ENCODE assay signal across 8 mouse cellular contexts in the genomic region with DNA sequence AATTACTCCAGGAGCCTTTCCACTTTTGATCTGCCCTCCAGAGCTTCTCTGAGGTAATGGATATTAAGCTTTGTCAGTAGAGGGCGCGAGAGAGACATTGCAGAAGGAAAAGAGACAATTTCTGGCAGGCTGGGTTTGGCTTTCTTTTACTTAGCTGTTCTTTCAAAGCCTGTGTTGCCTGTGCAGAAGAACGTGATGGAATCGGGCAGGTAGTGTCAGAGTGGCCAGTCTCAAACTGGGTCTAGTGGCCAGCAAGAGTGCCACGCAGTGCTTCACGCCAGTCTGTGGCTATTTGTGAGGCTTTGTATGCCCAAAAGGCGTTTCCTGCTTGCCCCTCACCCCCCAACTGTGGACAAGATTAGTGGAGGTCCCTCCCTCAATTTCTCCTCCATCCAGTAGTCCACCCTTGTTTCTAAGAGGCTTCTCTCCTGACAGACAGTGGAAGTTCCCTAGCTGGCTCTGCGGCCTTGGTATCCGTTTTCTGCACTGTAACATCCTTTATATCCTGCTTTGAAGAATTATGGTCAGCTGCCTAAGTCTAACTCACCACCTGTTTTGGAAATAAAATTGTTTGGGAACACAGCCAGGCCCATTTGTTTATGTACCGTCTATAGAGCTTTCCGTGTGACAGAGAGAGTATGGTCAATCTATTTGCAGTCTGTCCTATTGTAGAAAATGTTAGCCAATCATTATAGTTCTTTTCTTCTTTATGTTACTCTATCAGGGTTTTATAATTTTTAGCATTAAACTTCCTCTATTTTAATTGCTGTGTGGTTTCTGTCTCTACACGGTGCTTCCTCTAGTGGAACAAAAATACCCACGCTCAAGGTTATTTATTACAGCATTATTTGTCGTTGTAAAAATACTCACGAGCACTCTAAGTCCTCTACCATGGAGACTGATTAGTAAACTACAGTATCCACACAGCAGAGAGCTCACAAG. TPM values are rescaled to one million over a fixed set of nuclear protein-coding genes. Genes with fewer than 3 reads are reported as not detected.
DNase-seq lines count a peak whose midpoint lies in the region; ATAC-seq lines count a peak whose summit lies in the region.

No protein-coding gene starts in this region.

- no peaks in the 10 kb centered on the region for H3K36me3 ChIP-seq in embryonic facial prominence, embryonic 12.5 days
- H3K36me3 ChIP-seq in heart, embryonic 15.5 days: no peaks in the 10 kb centered on the region
- no peaks in the 10 kb centered on the region for H3K36me3 ChIP-seq in liver, embryonic 15.5 days (replicated peaks)
- H3K36me3 ChIP-seq in neural tube, embryonic 13.5 days: no peaks in the 10 kb centered on the region

- H3K4me3 ChIP-seq in embryonic facial prominence, embryonic 12.5 days: no peak overlapping the region
- H3K4me3 ChIP-seq in heart, embryonic 15.5 days: peak overlapping the region; percentile 11; the same call in 1 of the 2 replicates
- H3K4me3 ChIP-seq in liver, embryonic 15.5 days (replicated peaks): no peak overlapping the region
- no peak overlapping the region for H3K4me3 ChIP-seq in neural tube, embryonic 13.5 days

- 0 out of 2 replicates have a peak, but pooled peaks cover 3% of the 10 kb centered on the region for H3K27me3 ChIP-seq in embryonic facial prominence, embryonic 12.5 days
- H3K27me3 ChIP-seq in heart, embryonic 15.5 days: no peaks in the 10 kb centered on the region
- H3K27me3 ChIP-seq in liver, embryonic 15.5 days: peaks cover 7% of the 10 kb centered on the region; the same call in 1 of the 2 replicates
- no peaks in the 10 kb centered on the region; the same call in 1 of the 2 replicates for H3K27me3 ChIP-seq in neural tube, embryonic 13.5 days

- WGBS in embryonic facial prominence, embryonic 12.5 days: 59% methylated on average over 15 of the region's 15 CpGs
- whole genome bisulfite sequencing in heart, embryonic 15.5 days: 43% methylated on average over 15 of the region's 15 CpGs
- WGBS in liver, embryonic 15.5 days (ENCODE audit: insufficient replicate concordance): 18% methylated on average over 15 of the region's 15 CpGs
- whole genome bisulfite sequencing in neural tube, embryonic 13.5 days: 46% methylated on average over 15 of the region's 15 CpGs

- peak overlapping the region; percentile 34; the same call in 1 of the 2 replicates for H3K4me2 ChIP-seq in embryonic facial prominence, embryonic 12.5 days (replicated peaks)
- H3K4me2 ChIP-seq in heart, embryonic 15.5 days: peak overlapping the region; percentile 53
- H3K4me2 ChIP-seq in liver, embryonic 15.5 days: peak overlapping the region; percentile 27; the same call in 1 of the 2 replicates
- H3K4me2 ChIP-seq in neural tube, embryonic 13.5 days: peak overlapping the region; percentile 32; the same call in 1 of the 2 replicates

- peak; percentile 73 for DNase-seq in CD4-positive, CD25-positive, alpha-beta regulatory T cell, adult 2 months (ENCODE audit: low read depth, low spot score)
- peak; percentile 83 for DNase-seq in adrenal gland, postnatal 14 days
- DNase-seq in kidney, postnatal 25 days: peak; percentile 37 to 79
- DNase-seq in testis, postnatal 14 days (ENCODE audit: low spot score): peak; percentile 48

- ATAC-seq in embryonic facial prominence, embryonic 12.5 days (ENCODE audit: insufficient number of reproducible peaks, insufficient read depth, low FRiP score, low TSS enrichment): no peak
- ATAC-seq in heart, embryonic 15.5 days (replicated peaks; ENCODE audit: insufficient number of reproducible peaks, insufficient read depth, low FRiP score, low read depth): no peak
- ATAC-seq in liver, embryonic 15.5 days (ENCODE audit: insufficient read depth): no peak
- peak; percentile 43; the same call in 1 of the 2 replicates for ATAC-seq in neural tube, embryonic 13.5 days (ENCODE audit: low read depth)

- H3K4me1 ChIP-seq in embryonic facial prominence, embryonic 12.5 days: no peaks in the 10 kb centered on the region
- H3K4me1 ChIP-seq in heart, embryonic 15.5 days (replicated peaks): peaks cover 3% of the 10 kb centered on the region; the same call in 1 of the 2 replicates
- peaks cover 5% of the 10 kb centered on the region; the same call in 1 of the 2 replicates for H3K4me1 ChIP-seq in liver, embryonic 15.5 days (replicated peaks)
- H3K4me1 ChIP-seq in neural tube, embryonic 13.5 days (replicated peaks): peaks cover 4% of the 10 kb centered on the region

- H3K27ac ChIP-seq in embryonic facial prominence, embryonic 12.5 days: no peak overlapping the region
- H3K27ac ChIP-seq in heart, embryonic 15.5 days: no peak overlapping the region
- no peak overlapping the region for H3K27ac ChIP-seq in liver, embryonic 15.5 days (replicated peaks)
- H3K27ac ChIP-seq in neural tube, embryonic 13.5 days (replicated peaks): no peak overlapping the region

- H3K9me3 ChIP-seq in embryonic facial prominence, embryonic 12.5 days: no peaks in the 10 kb centered on the region
- no peaks in the 10 kb centered on the region for H3K9me3 ChIP-seq in heart, embryonic 15.5 days (replicated peaks)
- H3K9me3 ChIP-seq in liver, embryonic 15.5 days (replicated peaks): no peaks in the 10 kb centered on the region
- no peaks in the 10 kb centered on the region for H3K9me3 ChIP-seq in neural tube, embryonic 13.5 days

- no peak overlapping the region for H3K9ac ChIP-seq in embryonic facial prominence, embryonic 12.5 days
- H3K9ac ChIP-seq in heart, embryonic 15.5 days: no peak overlapping the region
- H3K9ac ChIP-seq in liver, embryonic 15.5 days: no peak overlapping the region
- 0 out of 2 replicates have a peak overlapping the region, but pooled peaks have one; percentile 9 for H3K9ac ChIP-seq in neural tube, embryonic 13.5 days

RNA-seq across cellular contexts. Expression of a gene that starts 22.5 kb away (rescaled TPM):
- total RNA-seq in adrenal gland, postnatal 14 days (2021): 12.1 and 14.4 TPM in 2 replicates
- polyA plus RNA-seq in embryonic facial prominence, embryonic 12.5 days (2016; fragmentation: Nextera tagmentation; extraction: Ambion mirVana): 3.5 and 3.6 TPM in 2 replicates
- polyA plus RNA-seq in heart, embryonic 15.5 days (2015; fragmentation: Nextera tagmentation; extraction: Ambion mirVana): 2.6 and 2.8 TPM in 2 replicates
- 0.46 and 0.63 TPM in 2 replicates for polyA plus RNA-seq in liver, embryonic 15.5 days (2015; fragmentation: Nextera tagmentation; extraction: Ambion mirVana)
- polyA plus RNA-seq in neural tube, embryonic 13.5 days (2015; fragmentation: Nextera tagmentation; extraction: Ambion mirVana): 3.7 and 3.9 TPM in 2 replicates
